Mouse (Mus musculus) ES-Bruce4 (cell line): ENCODE results near the gene Zbtb9.

Experiments
- CTCF ChIP-seq: IDR thresholded peaks from one replicate; pipeline ENCODE4 v1.8.1; 2011; ENCODE audit warnings: low read depth, low read length
- EP300 ChIP-seq: IDR thresholded peaks from 2 replicates; pipeline ENCODE4 v1.6.1; 2011; ENCODE audit warnings: low read depth, low read length; ENCODE audit not compliant: insufficient read depth
- POLR2A ChIP-seq: IDR thresholded peaks from one replicate; pipeline ENCODE4 v1.8.1; 2011; ENCODE audit warnings: low read length; ENCODE audit not compliant: insufficient read depth

GRCm38 (mm10) chr17:27056812-27057516, 84.0 kb downstream of the Zbtb9 start, which contains the start of gene Itpr3:
- TF ChIP-seq POLR2A (no peak), CTCF (no peak), EP300 (0 out of 2 replicates have a peak, but pooled peaks have one; percentile 43)
